Mouse (Mus musculus) liver, embryonic 12.5 days (tissue): ENCODE data around the gene Spo11. TPM values are rescaled to one million over a fixed set of nuclear protein-coding genes. Genes with fewer than 3 reads are reported as not detected.

Experiments used
- ATAC-seq: fragments of 200-750 bp; cut with Nextera tagmentation; 2 replicates; pipeline ENCODE4 v1.8.0; 2017; ENCODE audit warnings: moderate number of reproducible peaks, mild to moderate bottlenecking, moderate library complexity
- H3K27ac ChIP-seq: fragments of 300-500 bp; sonication (generic); 2 replicates; pipeline ENCODE4 v1.5.1; 2016; ENCODE audit warnings: mild to moderate bottlenecking
- H3K27me3 ChIP-seq: fragments of 300-500 bp; sonication (generic); replicated peaks from 2 replicates; pipeline ENCODE4 v1.6.1; 2016; ENCODE audit warnings: mild to moderate bottlenecking, moderate library complexity
- H3K36me3 ChIP-seq: fragments of 300-500 bp; sonication (generic); 2 replicates; pipeline ENCODE4 v1.6.1; 2016; ENCODE audit warnings: mild to moderate bottlenecking, moderate library complexity
- H3K4me1 ChIP-seq: fragments of 300-500 bp; sonication (generic); 2 replicates; pipeline ENCODE4 v1.6.1; 2016
- H3K4me2 ChIP-seq: fragments of 300-500 bp; sonication (generic); 2 replicates; pipeline ENCODE4 v1.6.1; 2016; ENCODE audit warnings: mild to moderate bottlenecking, moderate library complexity
- H3K4me3 ChIP-seq: fragments of 300-500 bp; sonication (generic); 2 replicates; pipeline ENCODE4 v1.5.1; 2016; ENCODE audit warnings: mild to moderate bottlenecking, moderate library complexity
- H3K9ac ChIP-seq: fragments of 300-500 bp; sonication (generic); 2 replicates; pipeline ENCODE4 v1.6.1; 2016; ENCODE audit warnings: mild to moderate bottlenecking, moderate library complexity
- H3K9me3 ChIP-seq: fragments of 300-500 bp; sonication (generic); replicated peaks from 2 replicates; pipeline ENCODE4 v1.6.1; 2016; ENCODE audit warnings: mild to moderate bottlenecking, moderate library complexity
- WGBS: fragments of 180-500 bp; shearing (Covaris S2); methylation state at CpG from one replicate; pipeline ENCODE4 v1.1.7; 2016; ENCODE audit not compliant: insufficient replicate concordance; 5-methylcytosine and 5-hydroxymethylcytosine counted together
- polyA plus RNA-seq: library from polyadenylated mRNA; unstranded; fragments of >200 nt; fragmentation: Nextera tagmentation; extraction: Ambion mirVana; gene quantifications from 2 replicates; pipeline ENCODE4 v1.2.1, GENCODE M21; 2016

Gene Spo11
- polyA plus RNA-seq, 1 experiment from 2014 or later: 0.10 TPM

- no peaks in the 10 kb centered on the region for H3K9me3 ChIP-seq
- H3K9ac ChIP-seq: peak overlapping the region; percentile 97
- H3K4me3 ChIP-seq: no peak overlapping the region
- H3K27ac ChIP-seq: peak overlapping the region; percentile 23; the same call in 1 of the 2 replicates
- peaks cover 62% of the 10 kb centered on the region for H3K4me1 ChIP-seq
- H3K4me2 ChIP-seq: peak overlapping the region; percentile 91
- 10% methylated on average over 8 of the region's 8 CpGs for WGBS
- ATAC-seq: no peak
- H3K36me3 ChIP-seq: peaks cover 40% of the 10 kb centered on the region
- no peaks in the 10 kb centered on the region for H3K27me3 ChIP-seq
Measured at GRCm38 (mm10) chr2:173018618-173019017, 41.1 kb downstream of the Spo11 start.

- Histone ChIP-seq H3K36me3 (peaks cover 40% of the 10 kb centered on the region), H3K9ac (peak overlapping the region; percentile 97), H3K4me1 (peaks cover 69% of the 10 kb centered on the region), H3K27me3 (no peaks in the 10 kb centered on the region), H3K4me2 (peak overlapping the region; percentile 91), H3K27ac (peak overlapping the region; percentile 78), H3K4me3 (peak overlapping the region; percentile 56), H3K9me3 (no peaks in the 10 kb centered on the region)
- 12% methylated on average over 9 of the region's 9 CpGs for WGBS
- ATAC-seq: no peak
Measured at GRCm38 (mm10) chr2:173019322-173019721, 41.8 kb downstream of the Spo11 start.

GRCm38 (mm10) chr2:173019790-173020189 lies 42.3 kb downstream of the Spo11 start:
- Histone ChIP-seq H3K9ac (peak overlapping the region; percentile 97), H3K27me3 (no peaks in the 10 kb centered on the region), H3K4me2 (peak overlapping the region; percentile 91), H3K4me1 (peaks cover 71% of the 10 kb centered on the region), H3K4me3 (peak overlapping the region; percentile 56), H3K27ac (peak overlapping the region; percentile 78), H3K36me3 (peaks cover 40% of the 10 kb centered on the region), H3K9me3 (no peaks in the 10 kb centered on the region)
- WGBS: under 1% methylated on average over 29 of the region's 29 CpGs
- peak; percentile 81 for ATAC-seq

GRCm38 (mm10) chr2:173020430-173020829 lies 42.9 kb downstream of the Spo11 start, which contains the start of gene Rbm38:
Gene Rbm38 (plus strand): TSS chr2:173020498.
- Histone ChIP-seq H3K4me2 (peak within 1 kb of the TSS; percentile 91), H3K27me3 (no peaks in the 10 kb centered on the region), H3K36me3 (peaks cover 40% of the 10 kb centered on the region), H3K4me1 (peaks cover 77% of the 10 kb centered on the region), H3K9ac (peak within 1 kb of the TSS; percentile 97), H3K9me3 (no peaks in the 10 kb centered on the region), H3K4me3 (peak within 1 kb of the TSS; percentile 98), H3K27ac (peak within 1 kb of the TSS; percentile 78)
- no peak for ATAC-seq
- WGBS: 41% methylated on average over 11 of the region's 11 CpGs

GRCm38 (mm10) chr2:173021633-173022055 lies 44.1 kb downstream of the Spo11 start:
- peaks cover 42% of the 10 kb centered on the region for H3K36me3 ChIP-seq
- peaks cover 87% of the 10 kb centered on the region for H3K4me1 ChIP-seq
- no peaks in the 10 kb centered on the region for H3K27me3 ChIP-seq
- peak overlapping the region; percentile 98 for H3K4me3 ChIP-seq
- no peaks in the 10 kb centered on the region for H3K9me3 ChIP-seq
- ATAC-seq: peak; percentile 71
- H3K9ac ChIP-seq: peak overlapping the region; percentile 97
- under 1% methylated on average over 54 of the region's 54 CpGs for whole genome bisulfite sequencing
- H3K4me2 ChIP-seq: peak overlapping the region; percentile 91
- peak overlapping the region; percentile 99 for H3K27ac ChIP-seq

GRCm38 (mm10) chr2:173022056-173022681 lies 44.7 kb downstream of the Spo11 start:
- peaks cover 48% of the 10 kb centered on the region for H3K36me3 ChIP-seq
- H3K4me1 ChIP-seq: peaks cover 88% of the 10 kb centered on the region
- no peaks in the 10 kb centered on the region for H3K27me3 ChIP-seq
- H3K9ac ChIP-seq: peak overlapping the region; percentile 97
- under 1% methylated on average over 51 of the region's 51 CpGs for WGBS
- peak overlapping the region; percentile 99 for H3K27ac ChIP-seq
- ATAC-seq: peak; percentile 27
- H3K4me2 ChIP-seq: peak overlapping the region; percentile 91
- no peaks in the 10 kb centered on the region for H3K9me3 ChIP-seq
- H3K4me3 ChIP-seq: peak overlapping the region; percentile 98

GRCm38 (mm10) chr2:173022813-173023212 lies 45.3 kb downstream of the Spo11 start:
- peak overlapping the region; percentile 97 for H3K9ac ChIP-seq
- H3K4me1 ChIP-seq: peaks cover 88% of the 10 kb centered on the region
- WGBS: 14% methylated on average over 10 of the region's 10 CpGs
- ATAC-seq: no peak
- H3K27me3 ChIP-seq: no peaks in the 10 kb centered on the region
- no peaks in the 10 kb centered on the region for H3K9me3 ChIP-seq
- peak overlapping the region; percentile 91 for H3K4me2 ChIP-seq
- peak overlapping the region; percentile 98 for H3K4me3 ChIP-seq
- peaks cover 54% of the 10 kb centered on the region for H3K36me3 ChIP-seq
- H3K27ac ChIP-seq: peak overlapping the region; percentile 99

- Histone ChIP-seq H3K27me3 (no peaks in the 10 kb centered on the region), H3K4me3 (peak overlapping the region; percentile 98), H3K9ac (peak overlapping the region; percentile 97), H3K4me2 (peak overlapping the region; percentile 91), H3K9me3 (no peaks in the 10 kb centered on the region), H3K4me1 (peaks cover 88% of the 10 kb centered on the region), H3K27ac (peak overlapping the region; percentile 99), H3K36me3 (peaks cover 60% of the 10 kb centered on the region)
- 27% methylated on average over 7 of the region's 7 CpGs for WGBS
- ATAC-seq: peak; percentile 28
Measured at GRCm38 (mm10) chr2:173023371-173023851, 45.9 kb downstream of the Spo11 start.

- H3K9ac ChIP-seq: peak overlapping the region; percentile 97
- peak overlapping the region; percentile 98 for H3K4me3 ChIP-seq
- H3K4me2 ChIP-seq: peak overlapping the region; percentile 91
- H3K27ac ChIP-seq: peak overlapping the region; percentile 99
- H3K4me1 ChIP-seq: peaks cover 88% of the 10 kb centered on the region
- no peaks in the 10 kb centered on the region for H3K9me3 ChIP-seq
- peaks cover 66% of the 10 kb centered on the region for H3K36me3 ChIP-seq
- no peaks in the 10 kb centered on the region for H3K27me3 ChIP-seq
- no peak for ATAC-seq
- 45% methylated on average over 4 of the region's 4 CpGs for WGBS
Measured at GRCm38 (mm10) chr2:173023966-173024365, 46.5 kb downstream of the Spo11 start.

- peak overlapping the region; percentile 99 for H3K27ac ChIP-seq
- H3K9ac ChIP-seq: peak overlapping the region; percentile 97
- 72% methylated on average over 8 of the region's 8 CpGs for WGBS
- H3K4me2 ChIP-seq: peak overlapping the region; percentile 91
- peak overlapping the region; percentile 98 for H3K4me3 ChIP-seq
- H3K9me3 ChIP-seq: no peaks in the 10 kb centered on the region
- H3K36me3 ChIP-seq: peaks cover 70% of the 10 kb centered on the region
- H3K4me1 ChIP-seq: peaks cover 88% of the 10 kb centered on the region
- no peak for ATAC-seq
- H3K27me3 ChIP-seq: no peaks in the 10 kb centered on the region
Measured at GRCm38 (mm10) chr2:173024392-173024791, 46.9 kb downstream of the Spo11 start.

- H3K4me1 ChIP-seq: peaks cover 88% of the 10 kb centered on the region
- no peaks in the 10 kb centered on the region for H3K9me3 ChIP-seq
- peak overlapping the region; percentile 97 for H3K9ac ChIP-seq
- 44% methylated on average over 4 of the region's 4 CpGs for WGBS
- no peak for ATAC-seq
- peak overlapping the region; percentile 98 for H3K4me3 ChIP-seq
- H3K27ac ChIP-seq: peak overlapping the region; percentile 99
- H3K36me3 ChIP-seq: peaks cover 75% of the 10 kb centered on the region
- H3K27me3 ChIP-seq: no peaks in the 10 kb centered on the region
- H3K4me2 ChIP-seq: peak overlapping the region; percentile 91
Measured at GRCm38 (mm10) chr2:173024938-173025337, 47.4 kb downstream of the Spo11 start.

- H3K4me3 ChIP-seq: peak overlapping the region; percentile 98
- H3K27me3 ChIP-seq: no peaks in the 10 kb centered on the region
- no peaks in the 10 kb centered on the region for H3K9me3 ChIP-seq
- H3K36me3 ChIP-seq: peaks cover 89% of the 10 kb centered on the region
- peak overlapping the region; percentile 99 for H3K27ac ChIP-seq
- peak overlapping the region; percentile 91 for H3K4me2 ChIP-seq
- no peak for ATAC-seq
- H3K9ac ChIP-seq: peak overlapping the region; percentile 97
- 53% methylated on average over 5 of the region's 5 CpGs for WGBS
- peaks cover 88% of the 10 kb centered on the region for H3K4me1 ChIP-seq
Measured at GRCm38 (mm10) chr2:173026286-173026685, 48.8 kb downstream of the Spo11 start.
